In genomic region chr16:13269426-13269825, GRCm38 (mm10) we compare ENCODE assay signal across 21 mouse cellular contexts. TPM values are rescaled to one million over a fixed set of nuclear protein-coding genes. Genes with fewer than 3 reads are reported as not detected.
DNase-seq lines count a peak whose midpoint lies in the region; ATAC-seq and TF ChIP-seq lines count a peak whose summit lies in the region.
"Had no signal": no experiment of that assay in that cellular context is flagged by ENCODE, and none has a peak within 500 bp of the region (broad histone marks: within the 10 kb centered on the region; RNA-seq: fewer than 3 reads in every experiment).

No protein-coding gene starts in this region.

- H3K27me3 ChIP-seq in embryonic facial prominence, embryonic 13.5 days, result no peaks in the 10 kb centered on the region
- H3K27me3 ChIP-seq in limb, embryonic 10.5 days (ENCODE audit: low read depth, poor library complexity, severe bottlenecking), result no peaks in the 10 kb centered on the region
- H3K27me3 ChIP-seq: forebrain, embryonic 12.5 days; forebrain, embryonic 15.5 days; hindbrain, embryonic 12.5 days; hindbrain, embryonic 15.5 days had no signal

- WGBS in embryonic facial prominence, embryonic 13.5 days, result 37% methylated on average over 2 of the region's 2 CpGs
- WGBS in limb, embryonic 10.5 days, result 80% methylated on average over 2 of the region's 2 CpGs

- no peak for DNase-seq in gastrocnemius, adult 2 months
- DNase-seq in gastrocnemius, postnatal 25 days, result no peak
- DNase-seq in limb, embryonic 10.5 days (ENCODE audit: low spot score), result peak; percentile 11
- DNase-seq in adrenal gland, postnatal 14 days, result no peak
- no peak for DNase-seq in right cerebral cortex, postnatal 36 days (ENCODE audit: low spot score in 2 of 2)
- DNase-seq: adrenal gland, postnatal 10 days; cerebellum, adult 11-12 months; cerebellum, adult 9-10 months; cerebellum, postnatal 14 days; gastrocnemius, postnatal 10 days; kidney, adult 2 months had no signal

- H3K4me2 ChIP-seq in embryonic facial prominence, embryonic 13.5 days, result no peak overlapping the region
- H3K4me2 ChIP-seq: forebrain, embryonic 12.5 days; forebrain, embryonic 15.5 days; heart, embryonic 11.5 days; hindbrain, embryonic 12.5 days; hindbrain, embryonic 15.5 days had no signal

- no peaks in the 10 kb centered on the region for H3K9me3 ChIP-seq in embryonic facial prominence, embryonic 13.5 days
- no peaks in the 10 kb centered on the region for H3K9me3 ChIP-seq in limb, embryonic 10.5 days (replicated peaks)
- H3K9me3 ChIP-seq: forebrain, embryonic 12.5 days; forebrain, embryonic 15.5 days; hindbrain, embryonic 12.5 days; hindbrain, embryonic 15.5 days had no signal

- ATAC-seq in embryonic facial prominence, embryonic 13.5 days (ENCODE audit: insufficient number of reproducible peaks, insufficient read depth, low FRiP score, low TSS enrichment, low read depth), result no peak
- ATAC-seq: activated CD4-positive, CD25-positive, alpha-beta regulatory T cell, adult 4 months; CD4-positive, CD25-positive, alpha-beta regulatory T cell, adult 4 months; forebrain, embryonic 15.5 days; intestine, postnatal 0 days had no signal

- H3K36me3 ChIP-seq in embryonic facial prominence, embryonic 13.5 days, result peaks cover 42% of the 10 kb centered on the region
- peaks cover 49% of the 10 kb centered on the region for H3K36me3 ChIP-seq in limb, embryonic 10.5 days

- H3K9ac ChIP-seq in embryonic facial prominence, embryonic 13.5 days, result no peak overlapping the region
- H3K9ac ChIP-seq: forebrain, embryonic 12.5 days; forebrain, embryonic 15.5 days; hindbrain, embryonic 12.5 days; hindbrain, embryonic 15.5 days had no signal

- H3K4me3 ChIP-seq in gastrocnemius, adult 2 months, result no peak overlapping the region
- H3K4me3 ChIP-seq in embryonic facial prominence, embryonic 13.5 days, result no peak overlapping the region
- H3K4me3 ChIP-seq in limb, embryonic 10.5 days, result no peak overlapping the region
- H3K4me3 ChIP-seq: erythroblast, embryonic 14.5 days; forebrain, embryonic 12.5 days; forebrain, embryonic 15.5 days; hindbrain, embryonic 12.5 days; hindbrain, embryonic 15.5 days had no signal

- TF ChIP-seq CTCF in gastrocnemius, adult 2 months (IDR thresholded peaks at IDR 0.05), result no peak

- H3K27ac ChIP-seq in gastrocnemius, adult 2 months, result peak overlapping the region; percentile 53; the same call in 1 of the 2 replicates
- H3K27ac ChIP-seq in embryonic facial prominence, embryonic 13.5 days, result peak overlapping the region; percentile 56; the same call in 1 of the 2 replicates
- H3K27ac ChIP-seq in limb, embryonic 10.5 days, result no peak overlapping the region
- H3K27ac ChIP-seq: forebrain, embryonic 12.5 days; forebrain, embryonic 15.5 days; hindbrain, embryonic 12.5 days; hindbrain, embryonic 15.5 days had no signal

- H3K4me1 ChIP-seq in embryonic facial prominence, embryonic 13.5 days, result peaks cover 10% of the 10 kb centered on the region
- H3K4me1 ChIP-seq in limb, embryonic 10.5 days, result no peaks in the 10 kb centered on the region
- H3K4me1 ChIP-seq: forebrain, embryonic 15.5 days; hindbrain, embryonic 15.5 days had no signal

- intact Hi-C loops in gastrocnemius, adult 2 months (cut with DNase I), result no loop called here

RNA-seq across cellular contexts. Expression of gene Mrtfb, which starts 13.1 kb away (rescaled TPM):
- total RNA-seq in gastrocnemius, adult 2 months (2021), result 10 to 100 TPM; 23.3 to 33.0 TPM
- total RNA-seq in gastrocnemius, postnatal 25 days (2021), result 10 to 100 TPM; 18.8 to 20.7 TPM
- polyA plus RNA-seq in embryonic facial prominence, embryonic 13.5 days (2015; fragmentation: Nextera tagmentation; extraction: Ambion mirVana), result 28.5 and 28.9 TPM in 2 replicates
- 17.1 and 21.3 TPM in 2 replicates for polyA plus RNA-seq in limb, embryonic 10.5 days (2016; fragmentation: Nextera tagmentation; extraction: Ambion mirVana)
- 32.3 and 34.5 TPM in 2 replicates for total RNA-seq in adrenal gland, postnatal 14 days (2021)
